9 mouse cellular contexts compared by ENCODE assay signal in genomic region chr7:117622769-117623168, GRCm38 (mm10).
DNase-seq lines count a peak whose midpoint lies in the region; ATAC-seq and TF ChIP-seq lines count a peak whose summit lies in the region.
"Had no signal": no experiment of that assay in that cellular context is flagged by ENCODE, and none has a peak within 500 bp of the region (broad histone marks: within the 10 kb centered on the region; RNA-seq: fewer than 3 reads in every experiment).

No protein-coding gene starts in this region.

- H3K36me3 ChIP-seq in heart, adult 2 months (ENCODE audit: control insufficient read depth, insufficient read depth, low read length), result no peaks in the 10 kb centered on the region
- H3K36me3 ChIP-seq in midbrain, embryonic 11.5 days (ENCODE audit: control insufficient read depth, insufficient read depth, low read length), result no peaks in the 10 kb centered on the region
- H3K36me3 ChIP-seq: G1E had no signal

- H3K4me2 ChIP-seq in midbrain, embryonic 11.5 days, result no peak overlapping the region

- H3K4me1 ChIP-seq in heart, adult 2 months (ENCODE audit: control insufficient read depth, insufficient read depth, low read length), result no peaks in the 10 kb centered on the region
- H3K4me1 ChIP-seq in midbrain, embryonic 11.5 days (ENCODE audit: control insufficient read depth, insufficient read depth, low read length), result peaks cover 21% of the 10 kb centered on the region

- no peaks in the 10 kb centered on the region for H3K79me2 ChIP-seq in heart, adult 2 months (replicated peaks; ENCODE audit: control insufficient read depth, insufficient read depth, low read length)

- peak; percentile 18 to 41 for DNase-seq in heart, adult 2 months
- DNase-seq in heart, adult 9 months (ENCODE audit: low spot score in 2 of 2), result no peak
- peak; percentile 45 for DNase-seq in right cerebral cortex, postnatal 4 days
- no peak for DNase-seq in right cerebral cortex, adult 18-20 months
- DNase-seq in frontal cortex, postnatal 25 days (ENCODE audit: low spot score in 2 of 2), result no peak
- DNase-seq in midbrain, embryonic 11.5 days (ENCODE audit: low spot score, missing footprints), result no peak

- no peaks in the 10 kb centered on the region for H3K9me3 ChIP-seq in midbrain, embryonic 11.5 days (ENCODE audit: control insufficient read depth, low read length)

- no peak for TF ChIP-seq POLR2A in heart, adult 2 months (IDR thresholded peaks at IDR 0.05; ENCODE audit: insufficient read depth, low read depth, low read length)

- peak; percentile 48; the same call in 1 of the 2 replicates for ATAC-seq in granulocyte monocyte progenitor cell, adult 5-6 weeks (replicated peaks; ENCODE audit: poor library complexity, severe bottlenecking)
- peak; percentile 31; the same call in 1 of the 2 replicates for ATAC-seq in neutrophil, adult 5-6 weeks (ENCODE audit: extremely low read depth, insufficient number of reproducible peaks, low FRiP score, poor library complexity, severe bottlenecking)
- ATAC-seq in midbrain, embryonic 11.5 days (ENCODE audit: low FRiP score), result no peak

- H3K27ac ChIP-seq in heart, adult 2 months, result no peak overlapping the region
- H3K27ac ChIP-seq in midbrain, embryonic 11.5 days (ENCODE audit: low read depth, low read length), result no peak overlapping the region

- no peak overlapping the region for H3K9ac ChIP-seq in heart, adult 2 months (ENCODE audit: low read depth, low read length)
- no peak overlapping the region for H3K9ac ChIP-seq in midbrain, embryonic 11.5 days (ENCODE audit: low read length)

- no peak for TF ChIP-seq EP300 in heart, adult 2 months (IDR thresholded peaks at IDR 0.05; ENCODE audit: insufficient read depth, low read depth, low read length)

- intact Hi-C loops in heart, adult 2 months (cut with DNase I), result loop anchor here (2.0 kb wide), 1 partner anchor 240 kb away; no protein-coding TSS in a partner anchor

- 75% methylated on average over 2 of the region's 2 CpGs for WGBS in heart, adult 2 months
- WGBS in midbrain, embryonic 11.5 days, result 85% methylated on average over 2 of the region's 2 CpGs

- TF ChIP-seq CTCF in heart, adult 2 months (IDR thresholded peaks at IDR 0.05), result peak; percentile 70

- H3K27me3 ChIP-seq in heart, adult 2 months (ENCODE audit: control insufficient read depth, insufficient read depth, low read length), result no peaks in the 10 kb centered on the region
- H3K27me3 ChIP-seq in midbrain, embryonic 11.5 days (ENCODE audit: control insufficient read depth, insufficient read depth, low read length), result peaks cover 18% of the 10 kb centered on the region

- H3K4me3 ChIP-seq in heart, adult 2 months, result no peak overlapping the region
- no peak overlapping the region for H3K4me3 ChIP-seq in midbrain, embryonic 11.5 days (ENCODE audit: low read depth, low read length)

Comparison
In these comparisons a context has a peak if more than half of its experiments do, and no peak if none do; other contexts are left out.
1. DNase-seq: peak in heart, adult 2 months (2 of 2) and right cerebral cortex, postnatal 4 days (single experiment); none in heart, adult 9 months (0 of 2), right cerebral cortex, adult 18-20 months (single experiment), frontal cortex, postnatal 25 days (0 of 2) and midbrain, embryonic 11.5 days (single experiment).